Mouse (Mus musculus) hindbrain, embryonic 11.5 days (tissue): ENCODE results near the gene Kif26a. TPM values are rescaled to one million over a fixed set of nuclear protein-coding genes. Genes with fewer than 3 reads are reported as not detected.

Experiments
- ATAC-seq: fragments of 200-750 bp; cut with Nextera tagmentation; 2 replicates; pipeline ENCODE4 v1.8.0; 2017; ENCODE audit warnings: mild to moderate bottlenecking, moderate TSS enrichment, moderate library complexity; ENCODE audit not compliant: low FRiP score
- DNase-seq: peaks from one replicate; pipeline ENCODE4 v3.0.0-alpha.2; 2015; ENCODE audit warnings: low spot score
- H3K27ac ChIP-seq: fragments of 300-500 bp; sonication (generic); 2 replicates; pipeline ENCODE4 v1.5.1; 2014; ENCODE audit warnings: mild to moderate bottlenecking, low read depth, low read length
- H3K27me3 ChIP-seq: fragments of 300-500 bp; sonication (generic); 2 replicates; pipeline ENCODE4 v1.6.1; 2014; ENCODE audit warnings: mild to moderate bottlenecking, low read length, moderate library complexity, mixed read lengths; ENCODE audit not compliant: control insufficient read depth, insufficient read depth
- H3K36me3 ChIP-seq: fragments of 300-500 bp; sonication (generic); 2 replicates; pipeline ENCODE4 v1.6.1; 2014; ENCODE audit warnings: mild to moderate bottlenecking, low read length, moderate library complexity, mixed read lengths; ENCODE audit not compliant: control insufficient read depth, insufficient read depth
- H3K4me1 ChIP-seq: fragments of 300-500 bp; sonication (generic); replicated peaks from 2 replicates; pipeline ENCODE4 v1.6.1; 2014; ENCODE audit warnings: low read length, mixed read lengths; ENCODE audit not compliant: control insufficient read depth, insufficient read depth
- H3K4me2 ChIP-seq: fragments of 300-500 bp; sonication (generic); replicated peaks from 2 replicates; pipeline ENCODE4 v1.6.1; 2014; ENCODE audit warnings: mild to moderate bottlenecking, low read depth, low read length
- H3K4me3 ChIP-seq: fragments of 300-500 bp; sonication (generic); 2 replicates; pipeline ENCODE4 v1.5.1; 2014; ENCODE audit warnings: low read depth, low read length
- H3K9ac ChIP-seq: fragments of 300-500 bp; sonication (generic); 2 replicates; pipeline ENCODE4 v1.6.1; 2014; ENCODE audit warnings: low read depth, low read length
- H3K9me3 ChIP-seq: fragments of 300-500 bp; sonication (generic); 2 replicates; pipeline ENCODE4 v1.6.1; 2016; ENCODE audit warnings: low read length; ENCODE audit not compliant: control insufficient read depth
- WGBS: fragments of 180-500 bp; shearing (Covaris S2); extraction: QIAGEN DNeasy Blood & Tissue Kit; methylation state at CpG from one replicate; pipeline ENCODE4 v1.1.7; 2014; 5-methylcytosine and 5-hydroxymethylcytosine counted together
- polyA plus RNA-seq: library from polyadenylated mRNA; unstranded; fragments of >200 nt; fragmentation: Nextera tagmentation; extraction: Ambion mirVana; gene quantifications from 2 replicates; pipeline ENCODE4 v1.2.1, GENCODE M21; 2014

The Kif26a gene
- polyA plus RNA-seq, 1 experiment from 2014 or later = 2.2 TPM

DNA sequence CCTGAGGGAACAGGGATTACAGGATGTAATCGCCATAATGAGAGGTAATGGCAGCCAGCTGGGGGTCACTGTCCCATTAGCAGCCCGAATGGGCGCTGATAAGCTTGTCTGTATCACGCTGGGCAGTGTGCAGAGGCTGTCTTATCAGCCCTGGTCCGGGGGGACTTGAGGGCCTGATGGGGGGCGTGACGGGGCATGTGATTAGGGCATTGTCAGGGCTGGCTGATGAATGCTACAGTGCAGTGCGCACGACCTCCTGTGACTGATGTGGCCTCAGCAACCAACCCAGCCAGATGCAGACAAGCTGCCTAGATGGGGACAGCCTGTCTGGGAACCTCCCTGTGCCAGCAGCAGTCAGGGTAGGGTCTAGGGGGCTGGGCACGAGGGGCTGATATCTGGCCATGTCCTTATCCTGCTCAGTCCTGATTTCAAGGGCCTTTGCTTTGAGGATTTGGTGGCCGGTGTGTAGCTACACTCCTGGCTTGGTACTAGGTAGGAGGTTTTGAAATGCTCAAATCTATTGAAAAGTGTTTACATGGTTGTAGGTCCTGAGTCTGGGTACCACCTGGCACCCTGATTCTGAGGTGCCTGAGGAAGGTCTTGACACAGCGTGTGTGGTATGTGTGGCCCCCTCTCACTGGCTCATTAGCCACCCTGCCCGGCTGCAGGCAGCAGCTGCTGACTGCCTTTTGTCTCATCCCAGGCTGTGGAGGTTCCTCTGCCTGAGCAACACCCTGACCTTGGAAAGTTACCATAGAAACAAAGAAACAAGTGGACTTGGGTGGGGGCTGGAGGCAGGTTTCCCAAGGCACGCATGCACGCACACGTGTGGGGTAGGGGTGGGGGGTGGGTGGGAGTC, 18.2 kb downstream of the Kif26a start:
- Histone ChIP-seq H3K9me3 (no peaks in the 10 kb centered on the region), H3K27me3 (0 out of 2 replicates have a peak, but pooled peaks cover 5% of the 10 kb centered on the region), H3K36me3 (no peaks in the 10 kb centered on the region), H3K9ac (peak overlapping the region; percentile 20; the same call in 1 of the 2 replicates), H3K4me3 (no peak overlapping the region), H3K27ac (peak overlapping the region; percentile 72), H3K4me1 (peaks cover 30% of the 10 kb centered on the region), H3K4me2 (no peak overlapping the region)
- ATAC-seq (peak; percentile 87), DNase-seq (peak; percentile 76)
- 26% methylated on average over 16 of the region's 16 CpGs for WGBS

DNA sequence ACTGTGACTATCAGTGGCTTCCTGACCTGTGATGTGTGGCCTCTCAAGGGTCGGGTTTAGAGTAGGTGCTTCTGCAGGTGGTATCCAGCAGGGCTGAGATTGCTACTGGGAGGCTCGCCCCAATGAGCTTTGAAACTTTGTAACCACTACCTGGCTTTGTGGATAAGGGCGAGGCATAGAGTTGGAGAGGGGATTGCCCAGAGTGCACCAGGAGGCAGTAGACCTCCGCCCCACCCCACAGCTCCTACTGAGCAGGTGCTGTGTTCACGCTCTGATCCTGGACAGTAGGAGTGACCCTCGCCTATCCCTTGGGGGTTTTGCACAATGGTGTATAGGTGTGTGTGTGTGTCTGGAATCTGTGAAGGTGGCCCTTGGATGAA, 18.8 kb downstream of the Kif26a start:
- ATAC-seq (no peak), DNase-seq (no peak)
- H3K4me3 ChIP-seq = no peak overlapping the region
- peak overlapping the region; percentile 72 for H3K27ac ChIP-seq
- peaks cover 30% of the 10 kb centered on the region for H3K4me1 ChIP-seq
- H3K9me3 ChIP-seq = no peaks in the 10 kb centered on the region
- H3K36me3 ChIP-seq = no peaks in the 10 kb centered on the region
- H3K27me3 ChIP-seq = 0 out of 2 replicates have a peak, but pooled peaks cover 5% of the 10 kb centered on the region
- H3K4me2 ChIP-seq = no peak overlapping the region
- no peak overlapping the region for H3K9ac ChIP-seq
- WGBS = 73% methylated on average over 6 of the region's 6 CpGs

GRCm38 (mm10) chr12:112169240-112169639, 23.2 kb downstream of the Kif26a start:
- H3K36me3 ChIP-seq = no peaks in the 10 kb centered on the region
- H3K4me2 ChIP-seq = no peak overlapping the region
- no peak for ATAC-seq
- 75% methylated on average over 5 of the region's 5 CpGs for WGBS
- H3K9me3 ChIP-seq = no peaks in the 10 kb centered on the region
- no peak overlapping the region for H3K4me3 ChIP-seq
- no peak overlapping the region for H3K27ac ChIP-seq
- no peaks in the 10 kb centered on the region for H3K27me3 ChIP-seq
- no peak for DNase-seq
- H3K9ac ChIP-seq = no peak overlapping the region
- H3K4me1 ChIP-seq = peaks cover 20% of the 10 kb centered on the region

DNA sequence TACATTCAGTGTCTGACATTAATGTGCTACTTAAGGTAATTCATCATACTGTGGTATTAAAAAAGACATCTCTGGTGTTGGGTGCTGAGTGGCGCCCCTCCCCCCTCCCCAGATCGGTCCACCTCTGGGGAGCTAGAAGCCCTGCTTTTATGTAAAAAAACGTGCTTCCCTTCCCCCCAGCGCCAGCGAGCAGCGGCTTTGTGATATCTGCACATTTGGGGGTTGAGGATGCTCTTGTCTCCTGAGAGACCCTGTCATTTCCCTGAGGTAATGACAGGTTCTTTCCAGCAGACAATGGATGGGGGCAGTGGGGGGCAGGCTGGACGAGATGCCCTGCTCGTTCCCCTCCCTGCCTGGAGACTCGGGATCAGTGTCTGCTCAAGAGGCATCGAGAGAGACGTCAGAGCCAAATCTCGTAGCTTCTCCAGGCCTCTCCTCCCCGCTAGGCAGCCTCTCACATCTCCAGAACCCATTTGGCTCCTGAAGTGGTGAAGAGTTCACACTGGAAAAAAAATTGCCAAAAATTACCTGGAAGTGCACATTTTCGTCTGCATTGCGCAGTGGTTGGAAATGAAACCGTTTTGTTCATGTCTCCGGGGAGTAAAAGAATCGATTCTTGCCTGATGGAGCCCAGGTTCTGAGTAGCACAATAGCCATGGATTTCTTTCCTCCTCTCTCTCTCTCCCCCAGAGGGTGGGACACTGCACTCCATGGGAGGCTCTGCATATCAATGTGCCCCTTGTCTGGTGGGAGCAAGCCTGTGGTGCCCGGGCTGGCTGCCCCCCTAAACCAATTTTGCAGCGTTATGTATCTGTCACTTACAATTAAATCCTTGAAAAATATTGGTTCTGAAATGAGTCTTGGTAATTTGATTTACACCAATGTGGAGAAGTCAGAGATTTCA, 24.9 kb downstream of the Kif26a start:
- H3K27ac ChIP-seq = peak overlapping the region; percentile 58
- no peak overlapping the region for H3K4me3 ChIP-seq
- H3K36me3 ChIP-seq = no peaks in the 10 kb centered on the region
- peak; percentile 66 for ATAC-seq
- H3K4me2 ChIP-seq = peak overlapping the region; percentile 6; the same call in 1 of the 2 replicates
- peaks cover 9% of the 10 kb centered on the region for H3K4me1 ChIP-seq
- H3K9me3 ChIP-seq = no peaks in the 10 kb centered on the region
- peak overlapping the region; percentile 15; the same call in 1 of the 2 replicates for H3K9ac ChIP-seq
- no peaks in the 10 kb centered on the region for H3K27me3 ChIP-seq
- 18% methylated on average over 20 of the region's 20 CpGs for WGBS
- DNase-seq = peak; percentile 46

GRCm38 (mm10) chr12:112171657-112172056, 25.6 kb downstream of the Kif26a start:
- DNase-seq = peak; percentile 56
- Histone ChIP-seq H3K4me3 (no peak overlapping the region), H3K4me2 (no peak overlapping the region), H3K27ac (peak overlapping the region; percentile 58; the same call in 1 of the 2 replicates), H3K9me3 (no peaks in the 10 kb centered on the region), H3K27me3 (no peaks in the 10 kb centered on the region), H3K4me1 (peaks cover 9% of the 10 kb centered on the region), H3K36me3 (peaks cover 3% of the 10 kb centered on the region; the same call in 1 of the 2 replicates), H3K9ac (peak overlapping the region; percentile 15; the same call in 1 of the 2 replicates)
- 85% methylated on average over 1 of the region's 1 CpGs for WGBS
- ATAC-seq = no peak

- 0 out of 2 replicates have a peak overlapping the region, but pooled peaks have one; percentile 16 for H3K9ac ChIP-seq
- no peak for ATAC-seq
- peaks cover 9% of the 10 kb centered on the region for H3K4me1 ChIP-seq
- H3K27ac ChIP-seq = peak overlapping the region; percentile 24; the same call in 1 of the 2 replicates
- no peaks in the 10 kb centered on the region for H3K27me3 ChIP-seq
- H3K36me3 ChIP-seq = peaks cover 3% of the 10 kb centered on the region; the same call in 1 of the 2 replicates
- DNase-seq = no peak
- H3K9me3 ChIP-seq = no peaks in the 10 kb centered on the region
- no peak overlapping the region for H3K4me2 ChIP-seq
- no peak overlapping the region for H3K4me3 ChIP-seq
- 64% methylated on average over 8 of the region's 8 CpGs for WGBS
Measured at GRCm38 (mm10) chr12:112172214-112172613, 26.2 kb downstream of the Kif26a start.

DNA sequence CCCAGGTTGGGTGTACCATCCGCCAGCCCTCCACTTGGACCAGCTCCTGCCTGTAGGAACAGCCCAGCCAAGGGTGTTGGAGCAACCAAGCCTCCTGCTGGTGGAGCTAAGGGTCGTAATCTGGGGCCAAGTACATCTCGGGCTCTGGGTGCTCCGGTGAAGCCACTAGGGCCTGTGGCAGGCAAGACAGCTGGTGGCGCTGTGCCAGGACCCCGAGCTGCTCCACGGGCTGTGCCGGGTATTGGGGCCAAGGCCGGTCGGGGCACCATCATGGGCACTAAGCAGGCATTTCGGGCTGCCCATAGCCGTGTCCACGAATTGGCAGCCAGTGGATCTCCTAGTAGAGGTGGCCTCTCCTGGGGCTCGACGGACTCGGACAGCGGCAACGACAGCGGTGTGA, 31.7 kb downstream of the Kif26a start:
- no peak overlapping the region for H3K27ac ChIP-seq
- no peak overlapping the region for H3K9ac ChIP-seq
- peaks cover 3% of the 10 kb centered on the region; the same call in 1 of the 2 replicates for H3K36me3 ChIP-seq

DNA sequence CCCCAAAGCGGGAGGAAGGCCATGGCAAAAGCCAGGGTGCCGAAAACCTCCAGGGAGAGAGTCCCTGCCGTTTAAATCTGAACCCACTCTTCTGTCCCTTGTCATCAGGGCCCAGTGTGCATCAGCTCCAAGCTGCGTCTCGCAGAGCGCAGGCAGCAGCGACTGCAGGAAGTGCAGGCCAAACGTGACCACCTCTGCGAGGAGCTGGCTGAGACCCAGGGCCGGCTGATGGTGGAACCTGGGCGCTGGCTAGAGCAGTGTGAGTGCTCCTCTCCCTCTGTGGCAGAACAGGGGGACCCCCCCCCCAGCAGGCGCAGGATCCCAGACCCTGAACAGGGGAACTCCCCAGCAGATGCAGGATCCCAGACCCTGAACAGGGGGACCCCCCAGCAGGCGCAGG, 33.7 kb downstream of the Kif26a start:
- WGBS = 88% methylated on average over 13 of the region's 13 CpGs
- Histone ChIP-seq H3K4me1 (peaks cover 8% of the 10 kb centered on the region), H3K4me2 (no peak overlapping the region), H3K27me3 (no peaks in the 10 kb centered on the region), H3K9me3 (no peaks in the 10 kb centered on the region), H3K36me3 (peaks cover 3% of the 10 kb centered on the region; the same call in 1 of the 2 replicates), H3K9ac (no peak overlapping the region), H3K27ac (no peak overlapping the region), H3K4me3 (no peak overlapping the region)
- ATAC-seq (no peak), DNase-seq (no peak)

More for the DNA sequence above, 31.7 kb downstream of the Kif26a start:
- 97% methylated on average over 19 of the region's 19 CpGs for WGBS
- DNase-seq (no peak), ATAC-seq (no peak)
- Histone ChIP-seq H3K4me3 (no peak overlapping the region), H3K9me3 (no peaks in the 10 kb centered on the region), H3K4me1 (peaks cover 5% of the 10 kb centered on the region), H3K27me3 (no peaks in the 10 kb centered on the region), H3K4me2 (no peak overlapping the region)
